Mouse (Mus musculus): ENCODE data around the gene Ubr2. TPM values are rescaled to one million over a fixed set of nuclear protein-coding genes. Genes with fewer than 3 reads are reported as not detected.

Ubr2 gene
- total and polyA plus RNA-seq, 3 experiments, result 20.4 to 50.9 (median 39.6) TPM

GRCm38 (mm10) chr17:46932961-46933360, 77.4 kb downstream of the Ubr2 start:
- no peaks in the 10 kb centered on the region for H3K27me3 ChIP-seq (replicated peaks)
- no peak overlapping the region for H3K27ac ChIP-seq (ENCODE audit: insufficient read depth, low read depth)
- no peak for TF ChIP-seq ZNF384 (IDR thresholded peaks at IDR 0.05; ENCODE audit: low read depth, low read length)
- TF ChIP-seq POLR2A (IDR thresholded peaks at IDR 0.05; ENCODE audit: low read depth, low read length), result no peak
- no peak for TF ChIP-seq NRF1 (IDR thresholded peaks at IDR 0.05; ENCODE audit: low read depth, low read length)
- TF ChIP-seq CTCF (conservative IDR thresholded peaks at IDR 0.05 in 1 of 2, IDR thresholded peaks at IDR 0.05 in 1 of 2; ENCODE audit: low read depth in 2 of 2, low read length in 2 of 2), result no peak
- no peak for TF ChIP-seq JUN (IDR thresholded peaks at IDR 0.05; ENCODE audit: insufficient read depth, low read depth, low read length)
- no peak for TF ChIP-seq ELF1 (IDR thresholded peaks at IDR 0.05; ENCODE audit: low read depth, low read length)
- TF ChIP-seq EP300 (IDR thresholded peaks at IDR 0.05; ENCODE audit: low read length), result no peak
- TF ChIP-seq RCOR1 (conservative IDR thresholded peaks at IDR 0.05; ENCODE audit: low read depth, low read length), result no peak
- TF ChIP-seq UBTF (IDR thresholded peaks at IDR 0.05; ENCODE audit: low read depth, low read length), result no peak
- no peak for TF ChIP-seq NELFE (IDR thresholded peaks at IDR 0.05; ENCODE audit: low read depth, low read length)
- no peak for TF ChIP-seq CHD2 (IDR thresholded peaks at IDR 0.05; ENCODE audit: low read length)
- no peak for TF ChIP-seq SMC3 (IDR thresholded peaks at IDR 0.05; ENCODE audit: low read depth, low read length)
- TF ChIP-seq PAX5 (IDR thresholded peaks at IDR 0.05; ENCODE audit: low read length), result no peak
- TF ChIP-seq RAD21 (IDR thresholded peaks at IDR 0.05; ENCODE audit: low read depth, low read length), result no peak
- TF ChIP-seq TCF12 (IDR thresholded peaks at IDR 0.05; ENCODE audit: low read depth, low read length), result no peak
- no peaks in the 10 kb centered on the region for H3K79me2 ChIP-seq (replicated peaks; ENCODE audit: control insufficient read depth, extremely low read depth, insufficient read depth, poor library complexity, severe bottlenecking)
- in situ Hi-C loops (cut with MboI; ENCODE audit: low pct_ligation_motif_present, low pct_unique_long_range_greater_than_20kb, low sequenced_read_pairs) (no loop called here), dilution Hi-C loops (cut with MboI; ENCODE audit: extremely low pct_ligation_motif_present, extremely low pct_unique_long_range_greater_than_20kb, low sequenced_read_pairs) (no loop called here)
- no peak for DNase-seq (ENCODE audit: extremely low read depth)
- no peak overlapping the region for H3K9ac ChIP-seq (ENCODE audit: insufficient read depth, low read depth)
- no peak overlapping the region for H3K4me2 ChIP-seq (ENCODE audit: insufficient read depth, low read depth, poor library complexity, severe bottlenecking)
- no peaks in the 10 kb centered on the region for H3K4me1 ChIP-seq (ENCODE audit: control insufficient read depth in 1 of 2, insufficient read depth in 2 of 2)
- H3K4me3 ChIP-seq (replicated peaks in 1 of 3; ENCODE audit: low read depth in 2 of 3, low read length in 2 of 3, poor library complexity in 1 of 3), result no peak overlapping the region
- H3K36me3 ChIP-seq (replicated peaks in 1 of 2; ENCODE audit: control insufficient read depth in 1 of 2, insufficient read depth in 1 of 2, low read length in 1 of 2), result peaks cover 92 to 97% of the 10 kb centered on the region in 2 experiments
- no peaks in the 10 kb centered on the region for H3K9me3 ChIP-seq (replicated peaks; ENCODE audit: low read length)

GRCm38 (mm10) chr17:46929897-46930296, 80.5 kb downstream of the Ubr2 start:
- no peak for DNase-seq (ENCODE audit: extremely low read depth)
- in situ Hi-C loops (cut with MboI; ENCODE audit: low pct_ligation_motif_present, low pct_unique_long_range_greater_than_20kb, low sequenced_read_pairs), result no loop called here
- Histone ChIP-seq H3K27ac (ENCODE audit: insufficient read depth, low read depth) (no peak overlapping the region), H3K9ac (ENCODE audit: insufficient read depth, low read depth) (no peak overlapping the region), H3K4me1 (ENCODE audit: control insufficient read depth in 1 of 2, insufficient read depth in 2 of 2) (no peaks in the 10 kb centered on the region), H3K4me2 (ENCODE audit: insufficient read depth, low read depth, poor library complexity, severe bottlenecking) (no peak overlapping the region), H3K79me2 (replicated peaks; ENCODE audit: control insufficient read depth, extremely low read depth, insufficient read depth, poor library complexity, severe bottlenecking) (no peaks in the 10 kb centered on the region), H3K27me3 (replicated peaks) (no peaks in the 10 kb centered on the region), H3K4me3 (replicated peaks in 1 of 3; ENCODE audit: low read depth in 2 of 3, low read length in 2 of 3, poor library complexity in 1 of 3) (no peak overlapping the region), H3K36me3 (replicated peaks in 1 of 2; ENCODE audit: control insufficient read depth in 1 of 2, insufficient read depth in 1 of 2, low read length in 1 of 2) (peaks cover 64 to 79% of the 10 kb centered on the region in 2 experiments), H3K9me3 (replicated peaks; ENCODE audit: low read length) (no peaks in the 10 kb centered on the region)
- dilution Hi-C loops (cut with MboI; ENCODE audit: extremely low pct_ligation_motif_present, extremely low pct_unique_long_range_greater_than_20kb, low sequenced_read_pairs), result no loop called here
- no peak for TF ChIP-seq PAX5 (IDR thresholded peaks at IDR 0.05; ENCODE audit: low read length)

GRCm38 (mm10) chr17:46929277-46929676, 81.1 kb downstream of the Ubr2 start:
- in situ Hi-C loops (cut with MboI; ENCODE audit: low pct_ligation_motif_present, low pct_unique_long_range_greater_than_20kb, low sequenced_read_pairs) (no loop called here), dilution Hi-C loops (cut with MboI; ENCODE audit: extremely low pct_ligation_motif_present, extremely low pct_unique_long_range_greater_than_20kb, low sequenced_read_pairs) (no loop called here)
- H3K4me3 ChIP-seq (replicated peaks in 1 of 3; ENCODE audit: low read depth in 2 of 3, low read length in 2 of 3, poor library complexity in 1 of 3), result no peak overlapping the region
- no peak for DNase-seq (ENCODE audit: extremely low read depth)
- TF ChIP-seq ZC3H11A (IDR thresholded peaks at IDR 0.05; ENCODE audit: low read depth, low read length) (no peak), UBTF (IDR thresholded peaks at IDR 0.05; ENCODE audit: low read depth, low read length) (no peak), MAX (IDR thresholded peaks at IDR 0.05; ENCODE audit: low read length) (no peak), IRF4 (IDR thresholded peaks at IDR 0.05; ENCODE audit: low read depth, low read length) (no peak), SMC3 (IDR thresholded peaks at IDR 0.05; ENCODE audit: low read depth, low read length) (no peak), ETS1 (conservative IDR thresholded peaks at IDR 0.05; ENCODE audit: low read depth, low read length) (no peak), ELF1 (IDR thresholded peaks at IDR 0.05; ENCODE audit: low read depth, low read length) (no peak), ZKSCAN1 (IDR thresholded peaks at IDR 0.05; ENCODE audit: borderline replicate concordance, low read depth, low read length) (no peak), PAX5 (IDR thresholded peaks at IDR 0.05; ENCODE audit: low read length) (no peak)
- H3K36me3 ChIP-seq (replicated peaks in 1 of 2; ENCODE audit: control insufficient read depth in 1 of 2, insufficient read depth in 1 of 2, low read length in 1 of 2), result peaks cover 58 to 73% of the 10 kb centered on the region in 2 experiments
- H3K27me3 ChIP-seq (replicated peaks), result no peaks in the 10 kb centered on the region
- no peaks in the 10 kb centered on the region for H3K9me3 ChIP-seq (replicated peaks; ENCODE audit: low read length)
- H3K4me2 ChIP-seq (ENCODE audit: insufficient read depth, low read depth, poor library complexity, severe bottlenecking), result no peak overlapping the region
- no peaks in the 10 kb centered on the region for H3K79me2 ChIP-seq (replicated peaks; ENCODE audit: control insufficient read depth, extremely low read depth, insufficient read depth, poor library complexity, severe bottlenecking)
- H3K9ac ChIP-seq (ENCODE audit: insufficient read depth, low read depth), result no peak overlapping the region
- no peaks in the 10 kb centered on the region for H3K4me1 ChIP-seq (ENCODE audit: control insufficient read depth in 1 of 2, insufficient read depth in 2 of 2)
- no peak overlapping the region for H3K27ac ChIP-seq (ENCODE audit: insufficient read depth, low read depth)

Data from CH12.LX (cell line).